Mouse (Mus musculus) A20 (cell line): ENCODE measurements around the gene Rps3.

Source experiments
- DNase-seq: peaks from one replicate; pipeline ENCODE4 v3.0.0-alpha.2; 2011; ENCODE audit warnings: low read depth, low spot score

Gene Rps3

DNA sequence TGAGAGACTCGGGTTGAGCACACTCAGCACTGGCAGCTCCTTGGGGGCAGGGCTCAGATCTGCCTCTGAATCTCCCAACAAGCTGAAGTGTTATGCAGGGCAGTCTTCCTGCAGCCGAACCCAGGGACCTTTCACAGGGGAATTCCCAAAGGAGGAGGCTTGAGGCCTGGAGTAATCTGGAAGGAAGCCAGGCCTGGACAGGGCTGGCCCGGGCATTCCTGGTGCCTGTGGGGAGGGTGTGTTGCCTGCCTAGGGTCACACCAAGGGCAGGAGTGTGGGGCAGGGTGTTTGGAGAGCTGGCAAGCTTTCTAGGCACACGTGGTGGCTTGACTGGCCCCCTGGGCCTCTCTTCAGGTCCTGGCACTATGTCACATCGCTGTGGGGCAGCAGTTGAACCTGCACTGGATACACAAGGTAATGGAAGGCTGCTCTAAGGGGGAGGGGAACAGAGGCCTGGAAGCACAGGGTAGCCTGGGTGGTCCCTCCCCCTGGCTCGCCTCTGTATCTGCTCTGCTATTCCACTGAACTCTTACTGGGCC lies 41.9 kb downstream of the Rps3 start:
- no peak for DNase-seq

DNA sequence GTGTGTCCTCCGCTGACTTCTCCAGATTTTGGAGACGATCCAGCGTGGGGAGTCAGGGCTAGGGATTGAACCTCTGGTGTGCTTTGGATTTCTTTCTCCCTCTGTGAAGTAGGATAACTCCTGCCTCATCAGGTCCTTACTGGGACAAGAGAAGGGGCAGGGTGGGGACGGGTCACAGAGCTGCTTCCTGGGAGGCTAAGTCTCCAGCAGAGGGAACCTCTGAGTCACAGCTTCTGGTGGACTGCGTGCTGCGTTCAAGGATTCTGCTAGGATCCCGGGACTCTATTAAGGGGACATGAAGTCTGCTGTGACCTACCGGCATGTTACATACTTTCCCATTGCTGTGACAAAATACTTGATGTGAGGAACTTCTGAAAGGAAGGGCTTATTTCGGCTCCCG lies 44.7 kb downstream of the Rps3 start:
- DNase-seq, result no peak

DNA sequence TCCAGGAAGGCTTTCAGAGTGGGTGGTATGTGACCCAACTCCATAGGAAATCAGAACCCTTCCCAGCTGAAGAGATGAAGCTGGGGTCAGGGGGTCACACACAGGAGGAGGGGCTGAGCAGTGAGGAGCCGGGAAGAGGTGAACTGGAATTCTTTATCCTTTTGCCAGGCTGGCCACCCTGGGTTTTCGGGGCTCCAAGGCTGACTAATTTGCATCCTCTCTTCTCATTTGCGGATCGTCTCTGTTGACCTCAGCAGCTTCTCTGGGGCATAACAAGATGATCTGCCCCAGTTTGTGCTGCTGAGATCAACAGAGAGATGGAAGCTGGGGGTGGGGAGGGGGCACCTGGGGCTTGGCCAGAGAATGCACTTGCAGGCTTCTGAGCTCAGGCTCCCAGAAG lies 47.0 kb downstream of the Rps3 start:
- DNase-seq, result no peak

DNA sequence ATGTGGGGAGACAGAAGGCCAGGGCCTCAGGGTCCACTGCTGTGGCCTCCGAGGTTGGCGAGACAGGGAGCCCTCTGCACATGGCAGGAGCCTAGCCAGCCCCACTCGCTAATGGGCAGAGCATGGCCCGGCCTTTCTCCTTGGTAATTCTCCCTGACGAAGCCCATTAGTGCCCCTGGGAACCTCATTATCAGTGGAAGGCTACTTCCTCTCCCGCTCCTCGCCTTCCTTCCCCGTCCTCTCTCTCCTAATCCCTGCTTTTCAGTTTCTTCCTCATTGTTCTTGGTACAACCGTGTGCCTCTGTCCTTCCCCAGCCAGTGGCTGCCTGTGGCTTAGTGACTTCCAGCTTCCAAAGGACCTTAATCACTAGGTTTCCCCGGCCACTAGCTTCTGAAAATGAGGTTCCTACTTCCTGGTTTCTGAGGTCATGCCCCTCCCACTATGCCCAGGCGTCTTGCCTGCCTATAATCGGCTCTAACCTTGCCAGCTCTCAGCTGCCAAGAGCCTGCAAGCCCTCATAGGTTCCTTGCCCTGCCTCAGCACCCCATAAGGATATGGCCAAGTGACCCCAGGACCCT lies 48.8 kb downstream of the Rps3 start:
- peak; percentile 61 for DNase-seq

DNA sequence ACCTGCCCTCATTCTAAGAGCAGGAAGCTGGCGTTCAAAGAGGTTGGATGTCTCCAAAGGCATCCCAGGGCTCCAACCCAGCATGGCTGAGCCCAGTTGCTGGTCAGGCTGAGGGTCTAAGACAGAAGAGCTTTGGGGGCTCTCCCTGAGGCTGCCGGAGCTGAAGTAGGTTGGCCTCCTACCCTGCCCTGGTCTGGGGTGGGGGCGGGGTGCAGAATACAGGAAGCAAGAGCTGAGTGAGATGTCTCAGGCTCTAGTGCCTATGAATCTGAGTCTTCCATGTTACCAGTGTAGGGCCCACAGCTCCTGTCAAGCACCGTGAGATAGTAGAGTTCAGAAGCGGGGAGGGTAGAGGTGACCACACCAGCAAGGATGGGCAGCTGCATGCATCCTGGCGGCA lies 50.7 kb downstream of the Rps3 start:
- DNase-seq, result no peak

DNA sequence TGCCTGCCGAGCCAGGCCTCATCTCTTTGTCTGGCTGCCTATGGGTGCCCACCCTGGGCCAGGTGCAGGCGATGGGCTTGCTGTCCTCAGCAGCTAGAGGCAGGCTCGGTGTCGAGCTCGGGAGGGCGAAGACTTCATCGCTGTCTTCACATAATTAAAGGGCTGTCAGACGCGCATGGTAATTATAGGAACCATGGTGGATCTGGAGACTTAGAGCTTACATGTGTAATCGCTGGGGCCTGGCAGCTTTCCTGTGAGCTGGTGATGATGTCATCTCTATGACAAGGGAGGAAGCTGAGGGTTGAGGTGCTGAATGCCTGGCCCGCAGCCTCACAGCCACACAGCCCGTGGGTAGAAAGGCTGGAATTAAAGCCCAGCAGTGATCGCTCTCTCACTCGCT lies 51.3 kb downstream of the Rps3 start:
- no peak for DNase-seq

DNA sequence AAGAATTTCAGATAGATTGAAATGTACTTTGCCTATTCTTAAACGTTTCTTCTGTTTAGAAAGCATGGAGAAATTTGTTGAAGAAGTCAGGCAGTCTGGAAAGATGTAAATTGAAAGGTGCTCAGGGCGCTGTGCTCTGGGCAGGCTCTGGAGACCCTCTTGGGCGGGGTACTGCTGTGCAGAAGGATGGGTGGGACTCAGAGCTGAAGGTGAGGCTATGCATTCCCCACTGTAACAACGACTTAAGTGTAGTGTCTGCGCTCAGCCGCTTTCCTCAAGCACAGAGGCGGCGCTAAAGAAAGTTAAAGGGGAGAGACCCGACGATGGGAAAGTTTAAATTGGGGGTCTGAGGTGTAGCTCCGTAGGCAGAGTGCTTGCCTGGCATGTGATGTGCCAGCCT lies 53.3 kb downstream of the Rps3 start:
- DNase-seq, result no peak

DNA sequence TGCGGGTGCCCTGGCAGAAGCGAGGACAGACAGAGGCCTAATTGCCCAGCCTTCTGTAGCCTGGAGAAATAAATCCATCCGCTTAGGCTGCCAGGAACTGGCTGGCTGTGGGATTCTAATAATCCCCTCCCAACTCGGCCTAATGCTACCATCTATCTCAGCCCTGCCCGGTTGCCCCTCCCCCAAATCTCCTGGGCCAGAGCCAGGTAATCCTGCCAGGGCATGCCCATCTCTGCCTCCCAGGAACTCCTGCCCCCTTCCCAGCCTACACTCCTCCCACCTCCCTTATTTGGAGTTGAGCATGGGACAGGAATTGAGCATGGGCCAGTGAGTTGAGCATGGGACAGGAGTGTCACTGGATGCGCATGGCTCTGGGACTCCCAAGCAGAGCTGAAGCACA lies 53.8 kb downstream of the Rps3 start:
- no peak for DNase-seq

DNA sequence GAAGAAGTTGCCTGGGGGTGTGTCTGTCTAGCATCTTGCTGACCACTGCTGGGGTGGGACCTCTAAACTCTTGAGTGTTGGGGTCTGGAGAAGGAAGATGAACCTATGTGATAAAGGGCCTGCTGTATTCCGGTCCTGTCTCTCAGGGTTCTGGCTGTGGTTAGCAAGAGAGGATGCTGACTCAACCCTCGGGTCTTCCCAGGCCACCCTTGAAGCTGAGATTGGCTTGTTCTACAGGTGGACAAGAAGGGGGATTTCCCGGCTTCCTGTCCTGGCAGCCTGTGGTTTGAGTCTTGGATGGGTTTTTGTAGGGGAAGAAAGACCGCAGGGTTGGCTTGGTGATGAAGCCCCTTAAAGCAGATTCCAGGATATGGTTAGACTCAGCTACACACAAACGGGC lies 54.7 kb downstream of the Rps3 start:
- no peak for DNase-seq

DNA sequence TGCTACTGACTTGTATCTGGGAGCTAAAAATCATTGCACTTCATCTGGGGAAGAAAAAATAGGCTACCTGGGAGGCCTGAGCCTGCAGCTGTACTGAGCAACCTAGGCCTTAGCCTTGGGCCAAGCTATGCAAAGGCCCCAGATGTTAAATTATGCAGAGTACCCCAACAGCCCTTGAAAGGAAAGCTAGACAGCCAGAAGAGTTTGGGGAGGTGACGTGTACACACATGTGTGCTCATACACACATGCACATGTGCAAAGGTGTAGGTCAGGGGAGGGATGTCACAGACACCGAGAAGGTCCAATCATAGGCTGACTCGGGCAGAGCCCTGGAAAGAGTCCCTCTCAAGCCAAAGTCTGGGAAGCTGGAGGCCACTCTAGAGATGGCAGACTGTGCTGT lies 55.6 kb downstream of the Rps3 start:
- DNase-seq, result no peak
